Mouse (Mus musculus): ENCODE data around the gene Tma16. TPM values are rescaled to one million over a fixed set of nuclear protein-coding genes. Genes with fewer than 3 reads are reported as not detected.
A peak's percentile ranks its signal among the peaks of the same experiment; 100 is the strongest.

The Tma16 gene
- polyA plus RNA-seq, 1 experiment from 2014 or later, result 12.1 TPM

DNA sequence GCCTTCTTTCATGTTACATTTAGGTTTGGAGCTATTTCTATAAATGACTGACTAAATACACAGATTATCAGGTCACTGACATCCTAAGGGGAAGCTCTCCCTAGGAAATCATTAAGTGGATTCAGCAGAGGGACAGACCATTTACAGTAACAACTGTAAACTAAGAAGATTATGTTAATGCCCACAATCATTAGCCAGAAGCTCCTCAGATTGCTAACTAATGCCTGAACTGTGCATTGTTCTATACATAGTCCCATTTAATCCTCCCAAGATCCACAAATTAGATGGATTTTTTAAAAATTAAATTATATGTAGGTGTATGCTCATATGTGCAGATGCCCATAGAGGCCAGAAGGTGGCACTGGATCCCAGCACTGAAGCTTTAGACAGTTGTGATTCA lies 52.8 kb downstream of the Tma16 start:
- Histone ChIP-seq H3K27ac (ENCODE audit: low read length) (no peak overlapping the region), H3K4me2 (replicated peaks; ENCODE audit: low read depth, low read length) (no peak overlapping the region), H3K36me3 (ENCODE audit: insufficient read depth, low read length) (no peaks in the 10 kb centered on the region), H3K27me3 (ENCODE audit: insufficient read depth, low read length) (no peaks in the 10 kb centered on the region), H3K9me3 (ENCODE audit: low read length) (no peaks in the 10 kb centered on the region), H3K4me1 (ENCODE audit: insufficient read depth, low read length) (no peaks in the 10 kb centered on the region), H3K9ac (replicated peaks; ENCODE audit: low read length) (no peak overlapping the region), H3K4me3 (ENCODE audit: low read length) (no peak overlapping the region)
- ATAC-seq (ENCODE audit: low FRiP score, low TSS enrichment), result peak; percentile 67; the same call in 1 of the 2 replicates

- WGBS, result 73% methylated on average over 2 of the region's 2 CpGs
- Histone ChIP-seq H3K27ac (ENCODE audit: low read length) (no peak overlapping the region), H3K9me3 (ENCODE audit: low read length) (no peaks in the 10 kb centered on the region), H3K9ac (replicated peaks; ENCODE audit: low read length) (no peak overlapping the region), H3K4me2 (replicated peaks; ENCODE audit: low read depth, low read length) (no peak overlapping the region), H3K36me3 (ENCODE audit: insufficient read depth, low read length) (no peaks in the 10 kb centered on the region), H3K4me1 (ENCODE audit: insufficient read depth, low read length) (no peaks in the 10 kb centered on the region), H3K4me3 (ENCODE audit: low read length) (no peak overlapping the region), H3K27me3 (ENCODE audit: insufficient read depth, low read length) (no peaks in the 10 kb centered on the region)
- no peak for ATAC-seq (ENCODE audit: low FRiP score, low TSS enrichment)
These were observed 55.7 kb downstream of the Tma16 start for GRCm38 (mm10) chr8:66430639-66431038.

Other genes with a start within 250 kb of the Tma16 start
- gene Tktl2, start 25.2 kb upstream of the Tma16 start, polyA plus RNA-seq (2015; fragmentation: Nextera tagmentation; extraction: Ambion mirVana), result not detected in 2 replicates
- gene Npy5r, start 201.6 kb upstream of the Tma16 start, polyA plus RNA-seq (2015; fragmentation: Nextera tagmentation; extraction: Ambion mirVana), result not detected in 2 replicates
- 0.68 and 1.1 TPM in 2 replicates for gene Npy1r, start 210.7 kb upstream of the Tma16 start, polyA plus RNA-seq (2015; fragmentation: Nextera tagmentation; extraction: Ambion mirVana)